Mouse (Mus musculus): ENCODE measurements around the gene Olfr624. TPM values are rescaled to one million over a fixed set of nuclear protein-coding genes. Genes with fewer than 3 reads are reported as not detected.
"Not testable (repeated sequence)": the region's sequence is repeated elsewhere in the genome, so short reads cannot be mapped to it uniquely, and the experiment has no call there.

The Olfr624 gene
- 0.03 TPM in 1 of 2 replicates, not detected in the other for polyA plus RNA-seq (2015; fragmentation: Nextera tagmentation; extraction: Ambion mirVana)

- no peaks in the 10 kb centered on the region for H3K36me3 ChIP-seq
- no peaks in the 10 kb centered on the region for H3K27me3 ChIP-seq
- H3K4me3 ChIP-seq: no peak within 1 kb of the TSS
- H3K27ac ChIP-seq: no peak within 1 kb of the TSS
- no peaks in the 10 kb centered on the region for H3K9me3 ChIP-seq
- no peak within 1 kb of the TSS for H3K4me2 ChIP-seq
- no peak within 1 kb of the TSS for H3K9ac ChIP-seq
- no peak for ATAC-seq (ENCODE audit: low FRiP score)
- WGBS: 97% methylated on average over 2 of the region's 2 CpGs
- no peaks in the 10 kb centered on the region for H3K4me1 ChIP-seq (replicated peaks)
Measured at GRCm38 (mm10) chr7:103671091-103671490, at the start of gene Olfr624. Olfr624 (minus strand) TSS chr7:103671191.

DNA sequence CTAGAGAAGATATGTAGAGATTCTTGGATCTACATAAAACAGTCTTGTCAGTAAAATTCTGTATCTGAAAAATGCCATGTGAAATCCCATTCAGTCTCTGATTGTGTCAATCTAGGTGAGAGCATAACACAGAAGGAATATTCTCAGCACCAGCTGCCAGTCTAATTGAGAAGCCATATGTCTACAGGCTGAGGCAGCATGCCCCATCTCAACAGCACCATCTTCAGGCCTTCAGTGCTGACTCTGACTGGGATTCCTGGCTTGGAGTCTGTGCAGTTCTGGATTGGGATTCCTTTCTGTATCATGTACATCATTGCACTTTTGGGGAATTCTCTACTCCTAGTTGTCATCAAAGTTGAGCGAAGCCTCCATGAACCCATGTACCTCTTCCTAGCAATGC, 45.4 kb upstream of the Olfr624 start:
- not testable (repeated sequence) for H3K4me2 ChIP-seq; H3K9me3 ChIP-seq; ATAC-seq (ENCODE audit: low FRiP score); H3K4me3 ChIP-seq; H3K9ac ChIP-seq; H3K4me1 ChIP-seq (replicated peaks); H3K27ac ChIP-seq; H3K36me3 ChIP-seq; H3K27me3 ChIP-seq
- 94% methylated on average over 1 of the region's 1 CpGs for WGBS

DNA sequence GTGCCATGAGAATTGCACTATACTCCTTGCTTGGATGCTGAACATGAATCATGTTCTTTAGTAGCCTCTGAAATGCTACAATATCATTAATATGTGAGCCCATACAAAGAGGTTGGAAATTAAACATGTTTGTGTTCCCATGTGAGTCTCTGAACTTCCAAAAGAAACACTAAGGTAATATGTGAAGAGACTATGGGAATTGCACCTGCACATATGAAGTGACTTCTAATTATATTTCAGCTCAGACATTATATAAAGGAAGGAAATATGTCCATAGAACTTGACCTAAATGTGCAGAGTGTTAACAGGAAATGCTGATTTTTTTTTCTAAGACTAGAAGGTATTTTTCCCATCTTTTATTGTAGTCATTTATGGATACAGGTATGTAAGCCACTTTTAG, 43.4 kb upstream of the Olfr624 start, which contains the start of gene Olfr243:
TSS of gene Olfr243 (plus strand) at position 301 of the 400 bp plus-strand sequence.
- H3K9me3 ChIP-seq: no peaks in the 10 kb centered on the region
- no peaks in the 10 kb centered on the region for H3K4me1 ChIP-seq (replicated peaks)
- no peak within 1 kb of the TSS for H3K4me2 ChIP-seq
- no peak within 1 kb of the TSS for H3K9ac ChIP-seq
- no peaks in the 10 kb centered on the region for H3K36me3 ChIP-seq
- ATAC-seq (ENCODE audit: low FRiP score): no peak
- no peak within 1 kb of the TSS for H3K27ac ChIP-seq
- no peak within 1 kb of the TSS for H3K4me3 ChIP-seq
- H3K27me3 ChIP-seq: no peaks in the 10 kb centered on the region

DNA sequence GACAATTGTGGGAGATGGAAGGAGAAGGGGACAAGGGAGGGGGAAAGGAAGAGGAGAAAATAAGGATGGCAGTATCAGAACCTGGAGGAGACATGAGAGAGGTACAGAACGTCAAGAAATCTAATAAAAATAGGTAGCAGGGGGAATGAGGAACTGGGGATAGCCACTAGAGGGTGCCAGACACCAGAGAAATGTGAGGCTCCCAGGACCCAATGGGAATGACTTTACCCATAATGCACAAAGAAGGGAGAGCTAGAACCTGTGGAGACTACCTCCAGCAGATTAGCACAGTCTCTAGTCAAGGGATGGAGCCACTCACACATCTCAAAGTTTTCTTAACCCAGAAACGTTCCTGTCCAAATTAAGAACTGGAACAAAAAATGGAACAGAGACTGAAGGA, 41.0 kb upstream of the Olfr624 start:
- Histone ChIP-seq H3K4me2 (no peak overlapping the region), H3K36me3 (no peaks in the 10 kb centered on the region), H3K9me3 (no peaks in the 10 kb centered on the region), H3K4me3 (no peak overlapping the region), H3K27ac (no peak overlapping the region), H3K27me3 (no peaks in the 10 kb centered on the region), H3K9ac (no peak overlapping the region), H3K4me1 (replicated peaks) (no peaks in the 10 kb centered on the region)
- no peak for ATAC-seq (ENCODE audit: low FRiP score)
- 38% methylated on average over 2 of the region's 2 CpGs for WGBS

DNA sequence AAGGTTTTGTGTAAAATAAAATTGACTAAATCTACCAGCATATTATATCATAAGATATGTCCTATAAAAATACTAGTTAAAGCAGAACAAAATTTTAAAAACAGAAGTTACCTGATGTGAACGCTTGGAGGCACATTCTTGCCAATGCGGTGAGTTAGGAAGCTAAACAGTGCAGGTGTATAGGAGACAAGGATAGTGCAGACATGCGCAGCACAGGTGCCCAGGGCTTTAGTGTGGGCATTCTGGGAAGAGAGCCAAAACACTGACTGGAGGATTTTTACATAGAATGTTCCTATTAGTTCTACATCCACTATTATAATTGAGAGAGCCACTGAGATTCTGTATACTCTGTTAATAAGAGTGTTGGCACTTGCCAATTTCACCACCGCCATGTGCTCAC, 28.5 kb upstream of the Olfr624 start:
- Histone ChIP-seq H3K27me3 (no peaks in the 10 kb centered on the region), H3K4me1 (replicated peaks) (no peaks in the 10 kb centered on the region), H3K36me3 (no peaks in the 10 kb centered on the region), H3K9me3 (no peaks in the 10 kb centered on the region), H3K9ac (no peak overlapping the region), H3K4me3 (no peak overlapping the region), H3K4me2 (no peak overlapping the region), H3K27ac (no peak overlapping the region)
- WGBS: 91% methylated on average over 4 of the region's 4 CpGs
- no peak for ATAC-seq (ENCODE audit: low FRiP score)

DNA sequence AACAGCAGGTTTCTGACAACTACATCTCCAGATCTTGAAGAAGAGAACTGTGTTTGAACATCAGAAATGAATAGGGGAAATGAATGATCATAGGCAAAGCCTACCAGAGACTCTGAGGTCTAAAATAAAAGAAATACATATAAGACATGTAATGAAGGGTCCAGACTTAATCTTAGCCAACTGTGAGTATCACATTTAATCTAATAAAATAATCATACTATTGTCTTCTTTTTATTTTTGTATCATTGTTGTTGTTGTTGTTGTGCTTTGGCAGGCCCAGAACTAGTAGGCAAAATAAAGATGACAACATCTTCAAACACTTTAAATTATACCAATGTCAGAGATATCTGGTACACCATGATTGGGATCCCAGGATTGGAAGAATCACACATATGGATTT, 11.4 kb upstream of the Olfr624 start, which contains the start of gene Olfr625-ps1:
TSS of gene Olfr625-ps1 (plus strand) at position 301 of the 400 bp plus-strand sequence.
- ATAC-seq (ENCODE audit: low FRiP score): no peak
- Histone ChIP-seq H3K9me3 (no peaks in the 10 kb centered on the region), H3K36me3 (no peaks in the 10 kb centered on the region), H3K4me3 (no peak within 1 kb of the TSS), H3K27ac (no peak within 1 kb of the TSS), H3K4me1 (replicated peaks) (no peaks in the 10 kb centered on the region), H3K4me2 (no peak within 1 kb of the TSS), H3K27me3 (no peaks in the 10 kb centered on the region), H3K9ac (no peak within 1 kb of the TSS)

- no peaks in the 10 kb centered on the region for H3K36me3 ChIP-seq
- H3K4me1 ChIP-seq (replicated peaks): no peaks in the 10 kb centered on the region
- H3K4me2 ChIP-seq: no peak within 1 kb of the TSS
- no peak within 1 kb of the TSS for H3K4me3 ChIP-seq
- no peak for ATAC-seq (ENCODE audit: low FRiP score)
- no peak within 1 kb of the TSS for H3K9ac ChIP-seq
- no peaks in the 10 kb centered on the region for H3K9me3 ChIP-seq
- no peaks in the 10 kb centered on the region for H3K27me3 ChIP-seq
- H3K27ac ChIP-seq: no peak within 1 kb of the TSS
Measured at GRCm38 (mm10) chr7:103663598-103663997, 7.4 kb downstream of the Olfr624 start, which contains the start of gene Olfr623. Olfr623 (minus strand) TSS chr7:103663698.

GRCm38 (mm10) chr7:103644070-103644469, 26.9 kb downstream of the Olfr624 start:
- Histone ChIP-seq H3K4me1 (replicated peaks) (no peaks in the 10 kb centered on the region), H3K27ac (no peak overlapping the region), H3K36me3 (no peaks in the 10 kb centered on the region), H3K4me3 (no peak overlapping the region), H3K9ac (no peak overlapping the region), H3K27me3 (no peaks in the 10 kb centered on the region), H3K9me3 (no peaks in the 10 kb centered on the region), H3K4me2 (no peak overlapping the region)
- ATAC-seq (ENCODE audit: low FRiP score): no peak
- WGBS: 93% methylated on average over 4 of the region's 4 CpGs

DNA sequence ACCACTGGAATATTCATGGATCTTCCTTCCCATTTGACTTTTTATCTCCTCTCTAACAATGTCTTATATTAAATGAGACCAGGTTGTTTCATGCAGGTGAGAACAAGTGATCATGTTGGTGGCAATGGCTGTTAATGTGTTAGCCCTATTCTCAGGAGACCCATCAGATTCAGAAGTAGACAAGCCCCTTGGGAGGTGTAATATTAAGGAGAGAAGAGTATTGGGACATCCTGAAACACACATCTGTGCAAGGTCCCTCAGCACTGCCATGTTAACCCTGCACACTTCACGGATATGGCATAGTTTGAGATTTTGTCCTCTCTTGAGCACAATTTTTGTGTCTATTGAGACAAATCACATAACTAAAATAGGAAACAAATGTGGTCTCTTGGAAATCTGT, 28.4 kb downstream of the Olfr624 start, which contains the start of gene Olfr622:
TSS of gene Olfr622 (minus strand) at position 101 of the 400 bp plus-strand sequence.
- Histone ChIP-seq H3K27ac (no peak within 1 kb of the TSS), H3K4me1 (replicated peaks) (no peaks in the 10 kb centered on the region), H3K27me3 (no peaks in the 10 kb centered on the region), H3K36me3 (no peaks in the 10 kb centered on the region), H3K9me3 (no peaks in the 10 kb centered on the region), H3K4me2 (no peak within 1 kb of the TSS), H3K4me3 (no peak within 1 kb of the TSS), H3K9ac (no peak within 1 kb of the TSS)
- ATAC-seq (ENCODE audit: low FRiP score): no peak
- WGBS: 79% methylated on average over 1 of the region's 1 CpGs

DNA sequence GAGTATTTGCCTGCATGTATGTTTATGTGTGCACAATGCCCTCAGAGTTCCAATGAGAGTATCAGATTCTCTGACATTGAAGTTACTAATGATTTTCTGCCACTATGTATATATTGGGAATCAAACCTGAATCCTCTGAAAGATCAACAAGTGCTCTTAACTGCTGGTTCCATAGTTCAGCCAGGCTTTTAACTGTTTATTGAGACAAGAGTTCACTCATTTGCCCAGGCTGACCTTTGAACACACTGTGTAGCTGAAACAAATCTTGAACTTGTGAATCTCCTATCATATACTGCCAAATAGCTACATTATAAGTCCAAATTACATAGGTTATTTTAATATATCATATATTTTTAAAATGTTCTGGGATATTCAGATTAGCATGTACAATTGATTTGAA, 34.2 kb downstream of the Olfr624 start:
- Histone ChIP-seq H3K9me3 (no peaks in the 10 kb centered on the region), H3K4me3 (no peak overlapping the region), H3K4me2 (no peak overlapping the region), H3K36me3 (no peaks in the 10 kb centered on the region), H3K4me1 (replicated peaks) (no peaks in the 10 kb centered on the region), H3K27me3 (no peaks in the 10 kb centered on the region), H3K27ac (no peak overlapping the region), H3K9ac (no peak overlapping the region)
- ATAC-seq (ENCODE audit: low FRiP score): no peak

Other genes with a start within 250 kb of the Olfr624 start
- gene Olfr605, start 225.8 kb downstream of the Olfr624 start, polyA plus RNA-seq (2015; fragmentation: Nextera tagmentation; extraction: Ambion mirVana): not detected in 2 replicates
- not detected in 2 replicates for gene Olfr606, start 222.1 kb downstream of the Olfr624 start, polyA plus RNA-seq (2015; fragmentation: Nextera tagmentation; extraction: Ambion mirVana)
- not detected in 2 replicates for gene Olfr607, start 207.0 kb downstream of the Olfr624 start, polyA plus RNA-seq (2015; fragmentation: Nextera tagmentation; extraction: Ambion mirVana)
- gene Olfr608, start 201.3 kb downstream of the Olfr624 start, polyA plus RNA-seq (2015; fragmentation: Nextera tagmentation; extraction: Ambion mirVana): not detected in 2 replicates
- not detected in 2 replicates for gene Olfr609, start 173.1 kb downstream of the Olfr624 start, polyA plus RNA-seq (2015; fragmentation: Nextera tagmentation; extraction: Ambion mirVana)
- not detected in 2 replicates for gene Olfr610, start 159.1 kb downstream of the Olfr624 start, polyA plus RNA-seq (2015; fragmentation: Nextera tagmentation; extraction: Ambion mirVana)
- not detected in 2 replicates for gene Olfr611, start 150.3 kb downstream of the Olfr624 start, polyA plus RNA-seq (2015; fragmentation: Nextera tagmentation; extraction: Ambion mirVana)
- not detected in 2 replicates for gene Olfr612, start 128.5 kb downstream of the Olfr624 start, polyA plus RNA-seq (2015; fragmentation: Nextera tagmentation; extraction: Ambion mirVana)
- not detected in 2 replicates for gene Olfr613, start 123.1 kb downstream of the Olfr624 start, polyA plus RNA-seq (2015; fragmentation: Nextera tagmentation; extraction: Ambion mirVana)
- not detected in 2 replicates for gene Olfr615, start 115.1 kb downstream of the Olfr624 start, polyA plus RNA-seq (2015; fragmentation: Nextera tagmentation; extraction: Ambion mirVana)
- gene Olfr616, start 102.0 kb downstream of the Olfr624 start, polyA plus RNA-seq (2015; fragmentation: Nextera tagmentation; extraction: Ambion mirVana): not detected in 2 replicates
- gene Olfr617, start 98.1 kb downstream of the Olfr624 start, polyA plus RNA-seq (2015; fragmentation: Nextera tagmentation; extraction: Ambion mirVana): not detected in 2 replicates
- gene Olfr618, start 81.1 kb downstream of the Olfr624 start, polyA plus RNA-seq (2015; fragmentation: Nextera tagmentation; extraction: Ambion mirVana): 0.21 TPM in 1 of 2 replicates, not detected in the other
- not detected in 2 replicates for gene Olfr619, start 70.6 kb downstream of the Olfr624 start, polyA plus RNA-seq (2015; fragmentation: Nextera tagmentation; extraction: Ambion mirVana)
- not detected in 2 replicates for gene Olfr620, start 58.7 kb downstream of the Olfr624 start, polyA plus RNA-seq (2015; fragmentation: Nextera tagmentation; extraction: Ambion mirVana)
- gene Olfr622, start 28.5 kb downstream of the Olfr624 start, polyA plus RNA-seq (2015; fragmentation: Nextera tagmentation; extraction: Ambion mirVana): not detected in 2 replicates
- gene Olfr623, start 7.5 kb downstream of the Olfr624 start, polyA plus RNA-seq (2015; fragmentation: Nextera tagmentation; extraction: Ambion mirVana): not detected in 2 replicates
- gene Olfr625-ps1, start 11.5 kb upstream of the Olfr624 start, polyA plus RNA-seq (2015; fragmentation: Nextera tagmentation; extraction: Ambion mirVana): not detected in 2 replicates
- gene Olfr243, start 43.5 kb upstream of the Olfr624 start, polyA plus RNA-seq (2015; fragmentation: Nextera tagmentation; extraction: Ambion mirVana): not detected in 2 replicates
- gene Olfr628, start 59.2 kb upstream of the Olfr624 start, polyA plus RNA-seq (2015; fragmentation: Nextera tagmentation; extraction: Ambion mirVana): not detected in 2 replicates
- gene Olfr629, start 73.8 kb upstream of the Olfr624 start, polyA plus RNA-seq (2015; fragmentation: Nextera tagmentation; extraction: Ambion mirVana): not detected in 2 replicates
- gene Olfr630, start 86.1 kb upstream of the Olfr624 start, polyA plus RNA-seq (2015; fragmentation: Nextera tagmentation; extraction: Ambion mirVana): not detected in 2 replicates
- gene Olfr69, start 100.4 kb upstream of the Olfr624 start, polyA plus RNA-seq (2015; fragmentation: Nextera tagmentation; extraction: Ambion mirVana): not detected in 2 replicates
- not detected in 2 replicates for gene Olfr68, start 108.5 kb upstream of the Olfr624 start, polyA plus RNA-seq (2015; fragmentation: Nextera tagmentation; extraction: Ambion mirVana)
- not detected in 2 replicates for gene Olfr67, start 120.6 kb upstream of the Olfr624 start, polyA plus RNA-seq (2015; fragmentation: Nextera tagmentation; extraction: Ambion mirVana)
- gene Hbb-bt, start 142.8 kb upstream of the Olfr624 start, polyA plus RNA-seq (2015; fragmentation: Nextera tagmentation; extraction: Ambion mirVana): 996 and 1,160 TPM in 2 replicates
- 2,000 and 2,305 TPM in 2 replicates for gene Hbb-bs, start 156.9 kb upstream of the Olfr624 start, polyA plus RNA-seq (2015; fragmentation: Nextera tagmentation; extraction: Ambion mirVana)
- not detected in 2 replicates for gene Hbb-bh2, start 169.3 kb upstream of the Olfr624 start, polyA plus RNA-seq (2015; fragmentation: Nextera tagmentation; extraction: Ambion mirVana)
- 43.8 and 70.4 TPM in 2 replicates for gene Hbb-bh1, start 172.0 kb upstream of the Olfr624 start, polyA plus RNA-seq (2015; fragmentation: Nextera tagmentation; extraction: Ambion mirVana)
- 4,283 and 4,441 TPM in 2 replicates for gene Hbb-y, start 182.0 kb upstream of the Olfr624 start, polyA plus RNA-seq (2015; fragmentation: Nextera tagmentation; extraction: Ambion mirVana)
- not detected in 2 replicates for gene Olfr66, start 215.1 kb upstream of the Olfr624 start, polyA plus RNA-seq (2015; fragmentation: Nextera tagmentation; extraction: Ambion mirVana)
- not detected in 2 replicates for gene Olfr64, start 223.3 kb upstream of the Olfr624 start, polyA plus RNA-seq (2015; fragmentation: Nextera tagmentation; extraction: Ambion mirVana)
- gene Olfr65, start 232.3 kb upstream of the Olfr624 start, polyA plus RNA-seq (2015; fragmentation: Nextera tagmentation; extraction: Ambion mirVana): not detected in 2 replicates

Measured in hindbrain, embryonic 13.5 days (tissue).